Mouse (Mus musculus) testis, adult 2 months (tissue): ENCODE results near the gene Rapgef2.

ENCODE experiments used
- CTCF ChIP-seq: fragments of 200-500 bp; IDR thresholded peaks from 2 replicates; pipeline ENCODE4 v1.5.1; 2012; ENCODE audit warnings: low read depth, mild to moderate bottlenecking, inconsistent platforms, low read length, moderate library complexity; ENCODE audit not compliant: control insufficient read depth, insufficient read depth, insufficient replicate concordance
- POLR2A ChIP-seq: fragments of 200-500 bp; IDR thresholded peaks from 2 replicates; pipeline ENCODE4 v1.6.1; 2012; ENCODE audit warnings: low read depth, mild to moderate bottlenecking, inconsistent platforms, low read length, moderate library complexity; ENCODE audit not compliant: control insufficient read depth

DNA sequence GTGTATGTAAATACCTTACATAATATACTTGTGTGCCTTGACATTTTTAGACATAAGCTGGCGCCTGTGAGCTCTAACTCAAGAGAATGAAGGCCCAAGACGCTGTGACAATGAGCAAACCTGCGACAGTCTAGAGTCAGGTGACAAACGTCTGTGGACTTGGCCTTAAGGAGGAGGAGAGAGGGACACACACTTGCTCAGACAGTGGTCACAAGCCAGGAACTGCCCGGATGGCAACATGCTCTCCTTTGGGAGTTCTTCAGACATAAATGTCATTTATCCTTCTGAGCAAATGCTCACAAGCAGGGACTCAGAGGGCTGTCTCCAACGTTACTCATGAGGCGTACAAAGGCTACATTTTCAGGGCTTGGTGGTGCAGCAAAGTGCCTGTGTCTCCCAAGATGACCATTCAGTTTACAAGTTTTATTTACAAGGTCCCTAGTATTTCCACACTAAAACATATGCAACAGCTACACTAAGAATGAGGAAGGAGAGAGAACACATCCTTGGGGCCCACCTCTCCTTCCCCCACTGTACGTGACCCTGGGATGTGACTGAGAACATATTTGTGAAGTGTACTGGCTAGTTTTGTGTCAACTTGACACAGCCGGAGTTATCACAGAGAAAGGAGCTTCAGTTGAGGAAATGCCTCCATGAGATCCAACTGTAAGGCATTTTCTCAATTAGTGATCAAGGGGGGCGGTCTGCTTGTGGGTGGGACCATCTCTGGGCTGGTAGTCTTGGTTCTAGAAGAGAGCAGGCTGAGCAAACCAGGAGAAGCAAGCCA lies 67.0 kb downstream of the Rapgef2 start:
- TF ChIP-seq POLR2A (no peak), CTCF (no peak)
